Mouse (Mus musculus) hematopoietic stem cell, adult 5-6 weeks (primary cell): ENCODE measurements around the gene Bloc1s3. TPM values are rescaled to one million over a fixed set of nuclear protein-coding genes. Genes with fewer than 3 reads are reported as not detected.
"Not testable (repeated sequence)": the region's sequence is repeated elsewhere in the genome, so short reads cannot be mapped to it uniquely, and the experiment has no call there.

ENCODE experiments used
- ATAC-seq, 2 experiments: fragments of 125-278 bp in 1 of 2; replicated peaks in 1 of 2; 2 replicates each; pipeline ENCODE4 v1.8.0; 2016 to 2017; ENCODE audit warnings: inconsistent platforms in 2 of 2, mild to moderate bottlenecking in 2 of 2, moderate number of reproducible peaks in 2 of 2, low read depth in 1 of 2, moderate TSS enrichment in 1 of 2; ENCODE audit not compliant: low FRiP score in 2 of 2, poor library complexity in 2 of 2, severe bottlenecking in 2 of 2, insufficient read depth in 1 of 2, low TSS enrichment in 1 of 2
- total RNA-seq: library from RNA; stranded (forward); fragments of 172-1452, 232-1000 nt; gene quantifications from 2 replicates; pipeline ENCODE4 v1.2.3, GENCODE M21; 2017

Bloc1s3 gene
- total RNA-seq, 1 experiment from 2014 or later: 1.4 TPM

DNA sequence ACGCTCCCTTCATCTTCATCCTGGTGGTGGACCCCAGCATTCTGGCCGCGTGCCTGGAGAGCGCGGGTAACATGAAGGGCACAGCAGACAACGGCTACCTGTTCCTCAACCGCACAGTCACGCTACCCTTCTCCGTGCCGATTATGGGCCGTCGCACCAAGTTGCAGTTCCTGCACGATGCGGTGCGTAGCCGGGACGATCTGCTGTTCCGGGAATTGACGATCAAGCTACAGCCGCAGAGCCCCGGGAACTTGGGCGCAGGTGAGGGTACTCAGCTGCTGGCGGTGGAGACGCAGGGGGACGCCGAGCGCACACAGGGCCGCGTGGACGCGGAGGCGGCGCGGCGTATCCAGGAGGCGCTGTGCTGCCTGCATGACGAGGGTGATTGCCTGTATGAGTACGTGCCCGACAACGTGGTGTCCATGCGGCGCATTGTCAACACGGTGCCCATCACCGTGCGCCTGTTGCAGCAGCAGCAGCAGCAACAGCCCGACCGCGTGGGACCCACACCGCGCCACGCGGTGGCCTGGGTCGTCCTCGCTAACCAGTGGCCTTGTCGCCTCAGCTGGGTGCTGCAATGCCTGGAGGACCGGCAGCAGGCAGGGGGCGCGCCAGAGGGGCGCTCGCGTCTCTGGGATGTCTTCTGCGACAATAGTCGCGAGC, 15.7 kb upstream of the Bloc1s3 start:
- peak; percentile 22 to 43; a peak in 2 of 4 replicates for ATAC-seq

- ATAC-seq: peak; percentile 19 to 35
Observed at GRCm38 (mm10) chr7:19523017-19523756, 15.0 kb upstream of the Bloc1s3 start.

DNA sequence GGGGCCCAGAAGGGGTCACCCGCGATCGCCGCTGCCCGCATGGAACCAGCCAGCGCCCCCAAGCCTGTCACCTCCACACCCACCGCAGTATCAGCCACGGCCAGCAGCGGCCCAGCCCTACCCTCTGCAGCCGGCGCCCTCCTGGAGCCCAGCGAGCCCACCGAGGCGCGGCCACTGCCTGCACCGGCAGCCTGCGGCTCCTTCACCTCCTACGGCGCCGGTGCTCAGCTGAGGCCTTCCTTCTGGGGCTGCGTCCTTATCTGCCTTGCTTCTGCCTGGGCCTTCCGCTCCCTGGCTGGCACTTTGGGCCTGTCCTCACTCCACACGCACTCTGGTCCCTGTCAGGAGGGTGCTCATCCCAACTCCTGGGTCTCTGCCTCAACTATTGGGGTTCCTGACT, 11.9 kb upstream of the Bloc1s3 start:
- no peak for ATAC-seq

DNA sequence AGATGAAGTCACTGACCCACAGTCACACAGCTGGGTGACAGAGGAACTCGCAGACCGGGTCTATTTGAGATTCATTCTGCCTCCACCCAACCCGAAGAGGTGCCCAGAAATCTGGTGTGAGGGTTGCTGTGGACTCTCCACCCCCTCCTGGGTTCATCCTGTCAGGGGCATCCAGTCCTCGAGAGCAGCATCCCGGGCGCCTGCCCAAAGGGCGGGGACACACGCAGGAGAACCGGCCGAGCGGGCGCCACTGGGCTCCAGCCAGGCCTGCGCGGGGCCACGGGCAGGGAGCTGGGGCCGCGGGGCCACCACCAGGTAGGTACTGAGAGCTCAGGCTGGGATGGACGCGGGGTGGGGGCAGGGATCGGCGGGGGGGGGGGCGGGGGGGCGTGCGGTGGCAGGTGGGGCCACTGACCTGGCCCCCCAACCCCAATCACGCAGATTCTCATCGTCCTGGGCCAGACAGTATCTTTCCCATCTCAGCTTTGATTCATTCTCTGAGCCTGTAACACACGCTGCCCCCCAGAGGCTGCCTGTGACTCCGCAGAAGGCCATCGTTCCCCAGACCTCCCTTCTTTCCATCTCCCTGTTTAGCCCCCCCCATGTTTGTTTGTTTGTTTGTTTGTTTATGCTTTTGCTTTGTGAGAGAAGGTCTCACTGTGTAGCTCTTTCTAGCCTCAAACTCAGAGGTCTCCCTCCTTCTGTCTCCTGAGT, 9.6 kb upstream of the Bloc1s3 start, which contains the start of gene Nkpd1:
Gene Nkpd1 (plus strand): TSS at position 187 of the 714 bp plus-strand sequence.
- no peak for ATAC-seq

GRCm38 (mm10) chr7:19512353-19512752, 4.2 kb upstream of the Bloc1s3 start:
- no peak for ATAC-seq

DNA sequence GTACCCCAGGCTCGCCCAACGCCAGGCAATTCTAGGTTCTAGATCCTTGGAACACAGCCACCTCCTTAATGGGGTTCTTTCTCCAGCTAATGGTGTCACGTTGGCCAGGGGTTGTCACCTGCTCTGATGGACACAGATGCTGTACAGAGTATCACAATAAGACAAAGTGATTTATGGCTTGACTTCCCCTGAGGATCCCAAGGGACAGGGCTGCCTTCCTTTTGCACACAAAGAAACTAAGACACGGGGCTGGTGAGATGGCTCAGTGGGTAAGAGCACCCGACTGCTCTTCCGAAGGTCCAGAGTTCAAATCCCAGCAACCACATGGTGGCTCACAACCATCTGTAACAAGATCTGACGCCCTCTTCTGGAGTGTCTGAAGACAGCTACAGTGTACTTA, 3.8 kb upstream of the Bloc1s3 start:
- not testable (repeated sequence) for ATAC-seq

DNA sequence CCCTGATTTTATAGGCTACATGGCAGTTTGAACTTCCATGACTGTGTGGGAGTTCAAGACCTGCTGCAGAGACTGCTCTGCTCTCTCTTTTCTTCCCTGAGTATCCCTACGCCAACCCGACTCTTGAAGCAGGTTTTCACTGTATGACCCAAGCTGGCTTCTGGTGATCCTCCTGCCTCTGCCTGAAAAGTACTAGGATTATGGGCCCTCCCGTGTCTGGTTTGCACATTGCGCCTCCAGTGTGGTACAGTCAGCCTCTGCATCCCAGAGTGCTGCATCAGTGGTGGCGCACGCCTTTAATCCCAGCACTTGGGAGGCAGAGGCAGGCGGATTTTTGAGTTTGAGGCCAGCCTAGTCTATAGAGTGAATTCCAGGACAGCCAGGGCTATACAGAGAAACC, 1.6 kb upstream of the Bloc1s3 start:
- no peak for ATAC-seq

- ATAC-seq: no peak; a peak in 1 of 4 replicates
Observed at GRCm38 (mm10) chr7:19508924-19509568, 879 bp upstream of the Bloc1s3 start.

DNA sequence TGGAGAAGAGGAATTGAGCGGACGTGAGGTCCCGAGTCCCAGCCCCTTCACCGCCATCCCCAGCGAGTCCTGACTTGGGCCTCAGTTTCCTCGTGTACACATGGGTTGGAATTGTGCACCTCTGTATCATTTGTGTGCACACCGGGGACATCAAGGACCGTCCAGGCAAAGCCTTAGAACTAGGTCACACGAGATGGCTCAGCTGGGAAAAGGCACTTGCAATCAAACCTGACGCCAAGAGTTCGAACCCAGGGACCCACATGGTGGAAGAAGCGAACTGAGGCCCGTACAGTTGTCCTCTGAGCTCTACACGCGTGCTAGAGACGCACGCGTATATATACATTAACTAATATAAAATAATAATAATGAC, 570 bp downstream of the Bloc1s3 start:
- ATAC-seq: no peak

DNA sequence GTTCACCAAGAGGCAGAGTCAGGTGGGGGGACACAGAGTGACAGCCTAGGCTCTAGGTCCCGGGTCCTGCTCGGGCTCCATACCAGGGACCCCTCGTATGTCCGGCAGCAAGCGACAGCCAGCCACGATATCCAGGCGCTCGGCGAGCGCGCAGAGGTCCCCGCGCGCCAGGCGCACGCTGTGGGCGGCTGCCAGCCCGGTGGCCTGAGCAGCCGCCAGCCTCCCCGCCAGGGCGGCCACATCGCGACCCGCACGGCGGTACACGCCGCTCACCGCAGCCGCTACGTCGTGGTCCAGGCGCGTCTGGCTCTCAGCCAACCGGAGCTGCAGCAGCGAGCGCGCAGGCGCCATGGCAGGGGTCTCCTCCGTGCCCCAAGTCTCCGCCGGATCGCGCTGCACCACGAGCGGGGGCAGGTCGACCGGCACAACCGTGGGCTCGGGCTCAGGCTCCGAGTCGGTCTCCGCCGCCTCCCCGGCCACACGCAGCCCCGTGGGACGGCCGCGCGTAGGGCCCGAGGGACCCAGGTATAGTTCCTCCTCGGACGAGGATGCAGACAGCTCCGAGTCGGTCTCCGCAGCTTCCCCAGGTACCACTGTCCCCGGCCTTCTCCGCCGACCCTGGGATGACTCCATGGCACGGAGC, 1.1 kb downstream of the Bloc1s3 start:
- no peak for ATAC-seq

- no peak for ATAC-seq
Observed at GRCm38 (mm10) chr7:19506326-19506725, 1.8 kb downstream of the Bloc1s3 start.

GRCm38 (mm10) chr7:19503481-19504068, 4.6 kb downstream of the Bloc1s3 start:
- ATAC-seq: no peak

DNA sequence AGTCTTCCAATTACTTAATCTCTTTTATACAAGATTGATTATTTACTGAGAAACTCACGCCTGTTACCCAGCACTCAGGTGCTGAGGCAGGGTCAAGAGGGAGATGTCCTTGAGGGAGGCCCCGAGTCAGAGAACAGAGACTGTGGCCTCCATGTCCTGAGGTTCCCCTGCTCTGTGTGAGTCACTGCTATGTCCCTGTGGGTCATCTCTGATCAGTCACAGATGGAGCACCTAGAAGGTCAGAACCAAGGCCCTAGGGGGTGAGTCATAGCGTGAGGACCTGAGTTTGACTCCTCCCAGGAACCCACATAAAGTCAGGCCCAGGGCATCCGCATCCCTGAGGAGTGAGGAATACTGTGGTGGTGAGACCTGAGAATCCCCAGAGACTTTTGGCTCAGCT, 6.5 kb downstream of the Bloc1s3 start:
- no peak for ATAC-seq

GRCm38 (mm10) chr7:19500420-19501363, 7.5 kb downstream of the Bloc1s3 start:
- peak; percentile 47 to 54 for ATAC-seq

DNA sequence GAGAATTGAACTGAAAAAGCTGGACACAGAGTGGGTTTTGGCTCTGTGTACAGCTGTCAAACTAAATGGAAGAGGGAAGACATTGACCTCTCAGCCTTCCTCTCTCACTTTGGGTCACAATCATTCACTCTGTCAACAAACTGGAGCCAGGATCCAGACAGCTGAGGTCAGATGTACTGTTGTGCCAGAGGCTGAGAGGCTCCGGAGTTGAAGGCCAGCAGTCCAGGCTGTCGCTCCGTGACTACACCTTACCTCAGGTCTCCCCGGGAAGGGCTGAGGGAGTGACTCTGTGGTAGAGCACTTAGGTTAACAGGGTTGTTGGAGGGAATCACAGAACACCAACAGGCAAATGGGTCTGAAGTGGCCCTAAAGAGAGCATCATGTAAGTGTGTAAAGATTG, 9.8 kb downstream of the Bloc1s3 start:
- no peak for ATAC-seq

DNA sequence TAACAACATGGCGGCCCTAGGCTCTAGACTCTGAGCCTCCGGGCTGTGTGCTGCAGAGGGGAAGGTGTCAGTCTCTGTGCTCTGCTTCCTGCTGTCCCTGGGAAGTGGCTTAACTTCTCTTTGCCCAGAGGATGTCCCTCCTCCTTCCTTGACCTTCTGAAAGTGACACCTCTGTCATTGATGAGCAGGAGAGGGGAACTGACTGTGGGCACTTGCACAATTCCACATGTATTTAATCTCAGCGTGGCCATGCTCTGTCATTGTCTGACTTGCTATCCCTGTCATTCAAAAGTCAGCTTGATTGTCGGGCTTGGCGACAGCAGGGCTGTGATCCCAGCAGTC, 12.0 kb downstream of the Bloc1s3 start:
- ATAC-seq: no peak; a peak in 1 of 4 replicates
